Mouse (Mus musculus) midbrain, postnatal 0 days (tissue): ENCODE results near the gene Olfr1265. TPM values are rescaled to one million over a fixed set of nuclear protein-coding genes. Genes with fewer than 3 reads are reported as not detected.

Experiments
- ATAC-seq: fragments of 200-750 bp; cut with Nextera tagmentation; 2 replicates; pipeline ENCODE4 v1.8.0; 2017; ENCODE audit warnings: moderate number of reproducible peaks, mild to moderate bottlenecking, moderate TSS enrichment, moderate library complexity; ENCODE audit not compliant: low FRiP score
- DNase-seq: peaks from one replicate; pipeline ENCODE4 v3.0.0-alpha.2; 2015; ENCODE audit warnings: low spot score
- H3K27ac ChIP-seq: fragments of 300-500 bp; sonication (generic); 2 replicates; pipeline ENCODE4 v1.5.1; 2014; ENCODE audit warnings: low read depth, mild to moderate bottlenecking, low read length, mixed read lengths
- H3K27me3 ChIP-seq: fragments of 300-500 bp; sonication (generic); 2 replicates; pipeline ENCODE4 v1.6.1; 2014; ENCODE audit warnings: low read length, control low read depth, mixed read lengths; ENCODE audit not compliant: insufficient read depth
- H3K36me3 ChIP-seq: fragments of 300-500 bp; sonication (generic); 2 replicates; pipeline ENCODE4 v1.6.1; 2014; ENCODE audit warnings: low read length, control low read depth, mixed read lengths; ENCODE audit not compliant: insufficient read depth
- H3K4me1 ChIP-seq: fragments of 300-500 bp; sonication (generic); 2 replicates; pipeline ENCODE4 v1.6.1; 2014; ENCODE audit warnings: mild to moderate bottlenecking, control low read depth, antibody characterized with exemption, low read length, mixed read lengths; ENCODE audit not compliant: insufficient read depth
- H3K4me2 ChIP-seq: fragments of 300-500 bp; sonication (generic); 2 replicates; pipeline ENCODE4 v1.6.1; 2014; ENCODE audit warnings: low read depth, mild to moderate bottlenecking, low read length, mixed read lengths; ENCODE audit not compliant: poor library complexity, severe bottlenecking
- H3K4me3 ChIP-seq: fragments of 300-500 bp; sonication (generic); 2 replicates; pipeline ENCODE4 v1.5.1; 2014; ENCODE audit warnings: low read depth, mild to moderate bottlenecking, low read length, moderate library complexity
- H3K9ac ChIP-seq: fragments of 300-500 bp; sonication (generic); replicated peaks from 2 replicates; pipeline ENCODE4 v1.6.1; 2014; ENCODE audit warnings: mild to moderate bottlenecking, low read length, moderate library complexity, mixed read lengths; ENCODE audit not compliant: poor library complexity, severe bottlenecking
- H3K9me3 ChIP-seq: fragments of 300-500 bp; sonication (generic); 2 replicates; pipeline ENCODE4 v1.6.1; 2016; ENCODE audit warnings: low read length, control low read depth
- CTCF ChIP-seq: IDR thresholded peaks from 2 replicates; pipeline ENCODE4 v1.5.1; 2016; ENCODE audit warnings: antibody characterized with exemption, mild to moderate bottlenecking
- WGBS: fragments of 180-500 bp; shearing (Covaris S2); extraction: QIAGEN DNeasy Blood & Tissue Kit; methylation state at CpG from one replicate; pipeline ENCODE4 v1.1.7; 2014; 5-methylcytosine and 5-hydroxymethylcytosine counted together
- polyA plus RNA-seq: library from polyadenylated mRNA; unstranded; fragments of >200 nt; fragmentation: Nextera tagmentation; extraction: Ambion mirVana; gene quantifications from 2 replicates; pipeline ENCODE4 v1.2.1, GENCODE M21; 2015
- total RNA-seq: library from RNA; depleted of rRNA; stranded (reverse); fragments of >200 nt; gene quantifications from 2 replicates; pipeline ENCODE4 v1.2.3, GENCODE M21; 2014; rRNA removed

Gene Olfr1265
- total and polyA plus RNA-seq, 2 experiments from 2014 or later = not detected

GRCm38 (mm10) chr2:90070065-90070464 is 34.9 kb downstream of the Olfr1265 start:
- Histone ChIP-seq H3K27ac (no peak overlapping the region), H3K9ac (no peak overlapping the region), H3K4me1 (no peaks in the 10 kb centered on the region), H3K9me3 (no peaks in the 10 kb centered on the region), H3K36me3 (no peaks in the 10 kb centered on the region), H3K4me3 (no peak overlapping the region), H3K4me2 (no peak overlapping the region), H3K27me3 (no peaks in the 10 kb centered on the region)
- ATAC-seq (no peak), DNase-seq (no peak)
- no peak for TF ChIP-seq CTCF
- WGBS = 76% methylated on average over 2 of the region's 2 CpGs

Other genes starting within 250 kb of the Olfr1265 start
- not detected in 2 replicates for gene Olfr1254, start 241.7 kb upstream of the Olfr1265 start, total RNA-seq
- gene Olfr1254, start 241.7 kb upstream of the Olfr1265 start, polyA plus RNA-seq = not detected in 2 replicates
- not detected in 2 replicates for gene Olfr1255, start 223.3 kb upstream of the Olfr1265 start, total RNA-seq
- not detected in 2 replicates for gene Olfr1255, start 223.3 kb upstream of the Olfr1265 start, polyA plus RNA-seq
- gene Olfr1256, start 193.8 kb upstream of the Olfr1265 start, total RNA-seq = not detected in 2 replicates
- not detected in 2 replicates for gene Olfr1256, start 193.8 kb upstream of the Olfr1265 start, polyA plus RNA-seq
- gene Olfr48, start 187.1 kb upstream of the Olfr1265 start, total RNA-seq = 0.05 TPM in 1 of 2 replicates, not detected in the other
- gene Olfr48, start 187.1 kb upstream of the Olfr1265 start, polyA plus RNA-seq = not detected in 2 replicates
- gene Olfr1257, start 156.9 kb upstream of the Olfr1265 start, total RNA-seq = not detected in 2 replicates
- not detected in 2 replicates for gene Olfr1257, start 156.9 kb upstream of the Olfr1265 start, polyA plus RNA-seq
- gene Olfr1258, start 108.0 kb upstream of the Olfr1265 start, total RNA-seq = not detected in 2 replicates
- not detected in 2 replicates for gene Olfr1258, start 108.0 kb upstream of the Olfr1265 start, polyA plus RNA-seq
- not detected in 2 replicates for gene Olfr1259, start 86.7 kb upstream of the Olfr1265 start, total RNA-seq
- gene Olfr1259, start 86.7 kb upstream of the Olfr1265 start, polyA plus RNA-seq = not detected in 2 replicates
- gene Olfr1260, start 61.0 kb upstream of the Olfr1265 start, total RNA-seq = not detected in 2 replicates
- gene Olfr1260, start 61.0 kb upstream of the Olfr1265 start, polyA plus RNA-seq = not detected in 2 replicates
- gene Olfr1261, start 44.1 kb upstream of the Olfr1265 start, total RNA-seq = not detected in 2 replicates
- gene Olfr1261, start 44.1 kb upstream of the Olfr1265 start, polyA plus RNA-seq = not detected in 2 replicates
- not detected in 2 replicates for gene Olfr1262, start 35.2 kb upstream of the Olfr1265 start, total RNA-seq
- not detected in 2 replicates for gene Olfr1262, start 35.2 kb upstream of the Olfr1265 start, polyA plus RNA-seq
- not detected in 2 replicates for gene Olfr1263, start 23.2 kb upstream of the Olfr1265 start, total RNA-seq
- gene Olfr1263, start 23.2 kb upstream of the Olfr1265 start, polyA plus RNA-seq = not detected in 2 replicates
- gene Olfr1264, start 9.8 kb upstream of the Olfr1265 start, total RNA-seq = not detected in 2 replicates
- gene Olfr1264, start 9.8 kb upstream of the Olfr1265 start, polyA plus RNA-seq = not detected in 2 replicates
- not detected in 2 replicates for gene Olfr140, start 28.3 kb downstream of the Olfr1265 start, total RNA-seq
- gene Olfr140, start 28.3 kb downstream of the Olfr1265 start, polyA plus RNA-seq = not detected in 2 replicates
- gene Olfr1269, start 86.1 kb downstream of the Olfr1265 start, total RNA-seq = not detected in 2 replicates
- not detected in 2 replicates for gene Olfr1269, start 86.1 kb downstream of the Olfr1265 start, polyA plus RNA-seq
- not detected in 2 replicates for gene Olfr32, start 107.0 kb downstream of the Olfr1265 start, total RNA-seq
- gene Olfr32, start 107.0 kb downstream of the Olfr1265 start, polyA plus RNA-seq = not detected in 2 replicates
- not detected in 2 replicates for gene Olfr1270, start 117.8 kb downstream of the Olfr1265 start, total RNA-seq
- gene Olfr1270, start 117.8 kb downstream of the Olfr1265 start, polyA plus RNA-seq = not detected in 2 replicates
- gene Olfr1506, start 189.2 kb downstream of the Olfr1265 start, total RNA-seq = not detected in 2 replicates
- not detected in 2 replicates for gene Olfr1506, start 189.2 kb downstream of the Olfr1265 start, polyA plus RNA-seq
- gene Olfr142, start 222.3 kb downstream of the Olfr1265 start, total RNA-seq = not detected in 2 replicates
- gene Olfr142, start 222.3 kb downstream of the Olfr1265 start, polyA plus RNA-seq = not detected in 2 replicates
- gene Olfr1271, start 235.7 kb downstream of the Olfr1265 start, total RNA-seq = not detected in 2 replicates
- not detected in 2 replicates for gene Olfr1271, start 235.7 kb downstream of the Olfr1265 start, polyA plus RNA-seq